Mouse (Mus musculus) hindbrain, embryonic 14.5 days (tissue): ENCODE results near the gene Adgrg1. TPM values are rescaled to one million over a fixed set of nuclear protein-coding genes. Genes with fewer than 3 reads are reported as not detected.

ENCODE experiments used
- ATAC-seq: fragments of 200-750 bp; cut with Nextera tagmentation; 2 replicates; pipeline ENCODE4 v1.8.0; 2017; ENCODE audit warnings: moderate number of reproducible peaks, mild to moderate bottlenecking, moderate TSS enrichment, moderate library complexity; ENCODE audit not compliant: low FRiP score
- DNase-seq: peaks from one replicate; pipeline ENCODE4 v3.0.0-alpha.2; 2015; ENCODE audit warnings: low spot score
- H3K27ac ChIP-seq: fragments of 300-500 bp; sonication (generic); 2 replicates; pipeline ENCODE4 v1.5.1; 2014; ENCODE audit warnings: mild to moderate bottlenecking, moderate library complexity
- H3K27me3 ChIP-seq: fragments of 300-500 bp; sonication (generic); 2 replicates; pipeline ENCODE4 v1.6.1; 2014; ENCODE audit warnings: mild to moderate bottlenecking, low read length, mixed read lengths; ENCODE audit not compliant: control insufficient read depth, insufficient read depth
- H3K36me3 ChIP-seq: fragments of 300-500 bp; sonication (generic); replicated peaks from 2 replicates; pipeline ENCODE4 v1.6.1; 2014; ENCODE audit not compliant: control insufficient read depth, insufficient read depth
- H3K4me1 ChIP-seq: fragments of 300-500 bp; sonication (generic); replicated peaks from 2 replicates; pipeline ENCODE4 v1.6.1; 2014; ENCODE audit warnings: antibody characterized with exemption, low read length, mixed read lengths; ENCODE audit not compliant: control insufficient read depth, insufficient read depth
- H3K4me2 ChIP-seq: fragments of 300-500 bp; sonication (generic); replicated peaks from 2 replicates; pipeline ENCODE4 v1.6.1; 2014; ENCODE audit warnings: mild to moderate bottlenecking, moderate library complexity
- H3K4me3 ChIP-seq: fragments of 300-500 bp; sonication (generic); replicated peaks from 2 replicates; pipeline ENCODE4 v1.5.1; 2014; ENCODE audit warnings: mild to moderate bottlenecking, low read length
- H3K9ac ChIP-seq: fragments of 300-500 bp; sonication (generic); 2 replicates; pipeline ENCODE4 v1.6.1; 2014
- H3K9me3 ChIP-seq: fragments of 300-500 bp; sonication (generic); 2 replicates; pipeline ENCODE4 v1.6.1; 2016; ENCODE audit warnings: low read length; ENCODE audit not compliant: control insufficient read depth
- WGBS: fragments of 180-500 bp; shearing (Covaris S2); extraction: QIAGEN DNeasy Blood & Tissue Kit; methylation state at CpG from one replicate; pipeline ENCODE4 v1.1.7; 2014; 5-methylcytosine and 5-hydroxymethylcytosine counted together
- polyA plus RNA-seq: library from polyadenylated mRNA; unstranded; fragments of >200 nt; fragmentation: Nextera tagmentation; extraction: Ambion mirVana; gene quantifications from 2 replicates; pipeline ENCODE4 v1.2.1, GENCODE M21; 2014

The Adgrg1 gene
- polyA plus RNA-seq, 1 experiment from 2014 or later: 115 TPM

DNA sequence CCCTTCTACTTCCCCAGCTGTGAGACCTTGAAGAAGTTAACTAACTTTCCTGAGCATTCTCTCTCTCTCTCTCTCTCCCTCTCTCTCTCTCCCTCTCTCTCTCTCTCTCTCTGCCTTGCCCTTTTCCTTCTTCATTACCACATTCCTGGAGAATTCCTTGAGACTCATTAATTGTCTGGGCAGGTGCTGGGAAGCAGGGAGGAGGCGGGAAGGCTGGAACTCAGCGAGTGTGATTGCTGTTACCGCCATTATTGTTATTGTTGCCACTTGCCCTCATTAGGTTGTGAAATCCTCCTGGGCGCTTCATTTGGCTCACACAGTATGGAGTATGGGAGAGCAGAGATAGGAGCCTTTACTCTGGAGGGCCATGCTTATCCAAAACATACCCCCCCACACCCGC lies 8.6 kb downstream of the Adgrg1 start:
- ATAC-seq (no peak), DNase-seq (no peak)
- H3K36me3 ChIP-seq: no peaks in the 10 kb centered on the region
- no peak overlapping the region for H3K4me3 ChIP-seq
- WGBS: 14% methylated on average over 5 of the region's 5 CpGs
- no peak overlapping the region; the same call in 1 of the 2 replicates for H3K4me2 ChIP-seq
- H3K27me3 ChIP-seq: no peaks in the 10 kb centered on the region
- peak overlapping the region; percentile 66 for H3K27ac ChIP-seq
- peaks cover 55% of the 10 kb centered on the region for H3K4me1 ChIP-seq
- H3K9ac ChIP-seq: no peak overlapping the region
- no peaks in the 10 kb centered on the region for H3K9me3 ChIP-seq

DNA sequence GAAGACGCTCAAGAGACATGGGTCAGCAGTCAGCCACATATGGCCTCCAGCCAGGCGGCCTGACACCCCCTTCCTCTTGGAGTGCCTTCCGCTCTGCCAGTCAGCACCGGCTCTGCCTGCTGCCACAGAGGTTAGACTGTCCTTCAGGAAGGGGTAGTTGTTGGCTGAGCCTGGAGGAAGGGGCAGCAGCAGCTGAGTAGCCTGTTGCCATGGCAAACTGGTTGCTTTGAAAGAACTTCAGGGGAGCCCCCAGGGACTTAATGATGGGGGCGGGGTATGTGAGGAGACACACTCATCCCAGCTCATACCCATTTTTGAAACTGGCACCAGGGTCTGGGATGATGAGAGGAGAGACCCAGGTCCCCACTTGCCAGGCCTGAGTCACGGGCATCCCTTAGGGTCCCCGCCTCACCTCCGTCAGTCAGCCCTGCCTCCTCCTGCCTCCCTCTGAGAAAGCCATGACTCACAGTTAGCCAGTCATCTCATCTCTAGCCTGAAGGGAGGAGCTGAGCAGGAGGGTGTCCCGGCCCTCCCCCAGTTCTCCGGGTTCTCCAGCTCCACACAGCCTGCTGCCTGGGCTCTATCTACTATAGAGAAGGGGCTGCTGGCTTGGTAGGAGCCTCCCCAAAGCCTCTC lies 9.4 kb downstream of the Adgrg1 start:
- Histone ChIP-seq H3K27me3 (no peaks in the 10 kb centered on the region), H3K36me3 (no peaks in the 10 kb centered on the region), H3K4me3 (no peak overlapping the region), H3K4me2 (peak overlapping the region; percentile 21), H3K4me1 (peaks cover 51% of the 10 kb centered on the region), H3K27ac (peak overlapping the region; percentile 66), H3K9ac (peak overlapping the region; percentile 35), H3K9me3 (no peaks in the 10 kb centered on the region)
- 9% methylated on average over 10 of the region's 10 CpGs for WGBS
- peak; percentile 75 for ATAC-seq
- peak; percentile 49 for DNase-seq

DNA sequence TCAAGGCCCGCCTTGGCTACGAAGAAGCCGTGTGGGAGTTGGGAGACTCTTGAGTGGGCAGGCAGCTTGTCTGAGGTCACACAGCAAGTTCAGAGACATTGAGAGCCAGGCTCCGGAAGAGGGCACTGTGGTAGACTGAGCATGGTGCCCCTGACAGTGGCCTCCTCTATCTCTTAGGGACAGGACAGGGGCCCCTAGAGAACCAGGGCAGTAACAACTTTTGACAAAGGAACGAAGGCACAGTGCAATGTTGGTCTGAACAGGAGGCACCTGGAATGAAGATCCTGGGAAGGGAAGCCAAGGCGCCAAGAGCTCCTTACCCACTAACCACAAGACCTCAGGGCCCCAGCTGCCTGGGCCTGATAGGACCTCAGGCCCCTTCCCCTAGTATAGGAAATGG lies 10.5 kb downstream of the Adgrg1 start:
- peaks cover 51% of the 10 kb centered on the region for H3K4me1 ChIP-seq
- ATAC-seq: no peak
- no peaks in the 10 kb centered on the region for H3K27me3 ChIP-seq
- H3K4me2 ChIP-seq: peak overlapping the region; percentile 21; the same call in 1 of the 2 replicates
- no peak overlapping the region for H3K27ac ChIP-seq
- H3K9me3 ChIP-seq: no peaks in the 10 kb centered on the region
- no peak overlapping the region for H3K9ac ChIP-seq
- WGBS: 92% methylated on average over 6 of the region's 6 CpGs
- no peaks in the 10 kb centered on the region for H3K36me3 ChIP-seq
- 0 out of 2 replicates have a peak overlapping the region, but pooled peaks have one; percentile 0 for H3K4me3 ChIP-seq
- DNase-seq: no peak

DNA sequence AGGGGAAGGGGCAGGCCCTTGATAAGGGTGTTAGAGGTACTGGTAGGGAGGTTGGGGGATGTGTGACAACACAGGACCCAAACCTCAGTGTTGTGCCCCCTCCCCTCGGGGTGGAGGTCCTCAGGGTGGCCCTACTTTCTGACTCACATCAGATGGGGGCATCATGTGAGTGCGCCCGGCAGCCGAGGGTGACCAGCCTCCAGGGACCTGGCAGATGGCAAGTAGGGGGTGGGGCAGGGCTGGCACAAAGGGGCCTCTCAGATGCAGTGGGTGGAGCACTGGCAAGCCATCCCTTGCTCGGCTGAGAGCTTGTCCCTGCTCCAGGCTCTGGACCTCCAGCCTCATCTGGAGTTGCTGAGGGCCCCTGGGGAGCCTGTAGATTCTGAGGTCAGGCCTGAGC lies 12.1 kb downstream of the Adgrg1 start:
- Histone ChIP-seq H3K36me3 (no peaks in the 10 kb centered on the region), H3K9ac (no peak overlapping the region), H3K4me2 (peak overlapping the region; percentile 5; the same call in 1 of the 2 replicates), H3K9me3 (no peaks in the 10 kb centered on the region), H3K27me3 (no peaks in the 10 kb centered on the region), H3K4me1 (peaks cover 50% of the 10 kb centered on the region), H3K4me3 (no peak overlapping the region), H3K27ac (no peak overlapping the region; the same call in 1 of the 2 replicates)
- DNase-seq (no peak), ATAC-seq (no peak)
- WGBS: 13% methylated on average over 5 of the region's 5 CpGs

DNA sequence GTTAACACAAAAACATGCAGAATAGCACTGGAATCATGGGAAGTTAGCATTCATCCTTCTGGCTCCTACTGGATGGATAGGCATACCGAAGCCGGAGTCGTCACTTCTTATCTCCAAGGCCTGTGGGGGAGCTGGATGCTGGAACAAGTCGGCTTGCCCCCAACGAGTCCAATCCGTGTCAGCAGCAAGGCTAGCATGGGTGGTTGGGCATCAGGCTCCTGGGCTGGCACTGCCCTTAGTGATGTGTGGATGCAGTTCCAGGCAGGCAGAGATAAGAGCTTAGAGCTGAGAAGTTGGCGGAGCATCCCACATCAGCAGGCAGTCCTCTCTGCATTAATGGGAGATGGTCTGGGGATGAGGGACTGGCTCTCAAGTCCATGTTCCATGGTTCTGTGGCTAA lies 13.0 kb downstream of the Adgrg1 start:
- no peaks in the 10 kb centered on the region for H3K27me3 ChIP-seq
- peaks cover 50% of the 10 kb centered on the region for H3K4me1 ChIP-seq
- DNase-seq: no peak
- no peak overlapping the region for H3K4me3 ChIP-seq
- H3K27ac ChIP-seq: no peak overlapping the region
- no peaks in the 10 kb centered on the region for H3K36me3 ChIP-seq
- 80% methylated on average over 7 of the region's 7 CpGs for WGBS
- H3K9me3 ChIP-seq: no peaks in the 10 kb centered on the region
- ATAC-seq: no peak
- H3K4me2 ChIP-seq: no peak overlapping the region
- H3K9ac ChIP-seq: no peak overlapping the region

DNA sequence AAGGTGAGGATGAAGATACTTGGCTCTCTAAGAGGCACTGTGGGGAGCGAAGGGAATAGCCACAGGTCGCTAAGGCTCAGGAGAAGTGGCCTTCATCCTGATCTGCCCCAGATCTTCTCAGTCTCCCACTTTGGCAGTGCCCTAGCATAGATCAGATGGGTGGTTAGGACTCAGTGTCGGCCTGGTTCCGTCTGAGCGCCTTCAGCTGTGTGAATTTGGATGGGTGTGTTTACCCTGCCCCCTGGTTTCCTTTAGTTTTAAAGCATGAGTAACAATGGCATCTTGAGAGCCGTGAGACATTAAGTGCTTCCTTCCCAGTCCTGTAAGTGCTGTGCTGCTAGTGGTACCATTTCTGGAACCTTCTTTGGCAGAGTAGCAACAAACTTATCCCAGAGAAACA lies 14.1 kb downstream of the Adgrg1 start:
- 85% methylated on average over 6 of the region's 6 CpGs for WGBS
- Histone ChIP-seq H3K36me3 (no peaks in the 10 kb centered on the region), H3K4me1 (peaks cover 51% of the 10 kb centered on the region), H3K9ac (no peak overlapping the region), H3K4me2 (no peak overlapping the region), H3K27me3 (no peaks in the 10 kb centered on the region), H3K4me3 (no peak overlapping the region), H3K9me3 (no peaks in the 10 kb centered on the region), H3K27ac (no peak overlapping the region)
- no peak for ATAC-seq
- DNase-seq: no peak

DNA sequence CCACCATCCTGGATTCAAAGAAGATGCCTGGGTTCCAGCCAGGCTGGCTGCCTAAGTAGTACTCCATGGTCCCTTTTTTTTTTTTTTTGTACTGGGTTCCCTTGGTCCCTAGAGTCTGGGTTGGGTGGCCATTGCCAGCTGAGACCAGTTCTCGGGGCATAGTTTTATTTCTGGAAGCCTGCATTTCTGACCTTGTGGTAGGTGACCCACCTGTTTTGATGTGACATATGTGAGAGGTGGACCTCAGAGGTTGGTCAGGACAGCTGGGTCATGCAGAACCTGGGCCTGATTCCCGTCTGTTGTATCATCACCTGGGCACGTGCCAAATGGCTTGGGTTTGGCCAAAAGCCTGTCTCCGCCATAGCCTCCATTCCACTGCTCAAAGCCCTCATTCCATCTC lies 15.2 kb downstream of the Adgrg1 start:
- H3K4me1 ChIP-seq: peaks cover 44% of the 10 kb centered on the region
- DNase-seq (no peak), ATAC-seq (no peak)
- no peak overlapping the region for H3K4me2 ChIP-seq
- H3K4me3 ChIP-seq: no peak overlapping the region
- no peaks in the 10 kb centered on the region for H3K27me3 ChIP-seq
- H3K36me3 ChIP-seq: no peaks in the 10 kb centered on the region
- H3K9ac ChIP-seq: no peak overlapping the region
- no peak overlapping the region for H3K27ac ChIP-seq
- 91% methylated on average over 4 of the region's 4 CpGs for WGBS
- no peaks in the 10 kb centered on the region for H3K9me3 ChIP-seq

DNA sequence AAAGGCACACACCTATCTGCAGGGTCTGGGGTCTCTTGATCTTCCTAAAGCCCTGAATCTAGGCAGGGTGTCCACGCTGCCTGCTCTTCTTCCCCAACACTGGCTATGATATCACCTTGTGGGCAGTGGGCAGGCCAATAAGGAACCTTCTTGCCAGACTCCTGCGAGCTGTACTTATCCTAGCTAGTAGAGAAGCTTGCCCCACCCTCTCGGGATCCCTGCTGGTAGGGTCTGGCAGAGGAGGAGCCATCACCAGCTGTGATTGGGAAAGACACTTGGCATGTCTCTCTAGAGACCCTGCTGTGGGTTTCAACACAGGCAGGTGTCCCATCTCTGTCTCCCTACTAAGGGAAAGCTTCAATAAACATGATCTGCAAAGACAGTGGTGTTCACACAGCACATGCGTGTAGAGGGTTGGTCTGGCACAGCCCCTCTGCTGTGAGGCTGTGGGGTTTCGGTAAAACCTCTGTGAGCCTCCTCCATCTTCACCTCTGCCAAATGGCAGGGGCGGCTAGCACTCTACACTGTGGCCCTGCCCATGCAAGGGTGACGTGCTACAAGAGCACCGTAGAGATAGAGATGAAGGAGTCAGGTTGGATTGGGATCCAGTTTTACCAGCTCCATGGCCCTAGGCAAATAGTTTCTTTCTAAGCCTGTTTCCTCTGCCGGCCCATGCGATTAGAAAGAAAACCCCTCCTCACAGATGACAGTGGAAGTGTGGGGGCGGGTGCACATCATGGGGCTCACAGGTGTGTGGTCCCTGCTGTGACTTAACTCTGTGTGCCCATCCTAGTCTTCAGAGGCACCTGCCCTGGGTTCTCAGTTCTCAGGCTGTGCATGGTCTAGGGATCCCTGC lies 16.3 kb downstream of the Adgrg1 start:
- Histone ChIP-seq H3K4me2 (no peak overlapping the region), H3K9ac (no peak overlapping the region), H3K4me1 (peaks cover 43% of the 10 kb centered on the region), H3K9me3 (no peaks in the 10 kb centered on the region), H3K27me3 (no peaks in the 10 kb centered on the region), H3K27ac (no peak overlapping the region), H3K36me3 (no peaks in the 10 kb centered on the region), H3K4me3 (no peak overlapping the region)
- DNase-seq: no peak
- ATAC-seq: no peak
- 74% methylated on average over 11 of the region's 11 CpGs for WGBS

DNA sequence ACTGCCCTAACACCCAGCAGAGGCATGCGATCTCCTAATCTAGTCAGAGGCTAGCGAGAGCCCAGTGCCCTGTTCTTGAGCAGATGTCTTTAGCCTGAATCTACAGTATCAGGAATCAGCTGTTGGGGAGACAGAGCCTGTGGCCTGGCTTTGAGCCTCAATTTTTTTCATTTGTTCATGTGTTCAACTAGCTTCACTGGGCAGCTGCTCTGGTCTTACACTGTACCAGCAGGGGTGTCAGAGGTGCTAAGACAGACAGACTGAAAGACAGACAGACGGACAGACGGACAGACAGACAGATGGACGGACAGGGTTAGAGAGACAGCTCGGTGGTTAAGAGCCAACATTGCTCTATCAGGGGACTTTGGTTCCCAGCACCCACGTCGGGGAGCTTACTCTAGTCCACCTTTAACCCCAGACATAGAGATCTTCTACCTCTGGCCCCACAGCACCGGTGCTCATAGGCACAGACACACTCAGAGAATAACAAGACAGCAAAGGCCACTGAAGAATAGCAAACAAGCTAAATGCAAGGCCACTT lies 17.0 kb downstream of the Adgrg1 start:
- Histone ChIP-seq H3K9me3 (no peaks in the 10 kb centered on the region), H3K9ac (no peak overlapping the region), H3K36me3 (no peaks in the 10 kb centered on the region), H3K27me3 (no peaks in the 10 kb centered on the region), H3K4me1 (peaks cover 40% of the 10 kb centered on the region), H3K27ac (peak overlapping the region; percentile 98), H3K4me3 (no peak overlapping the region), H3K4me2 (no peak overlapping the region)
- no peak for DNase-seq
- WGBS: 77% methylated on average over 9 of the region's 9 CpGs
- no peak for ATAC-seq
